Mouse (Mus musculus) myocyte (in vitro differentiated cells): Measurements from ENCODE around the gene Pfdn6.

ENCODE experiments used
- CEBPB ChIP-seq: IDR thresholded peaks from 2 replicates; pipeline ENCODE4 v1.6.1; 2011; ENCODE audit warnings: mild to moderate bottlenecking, moderate library complexity; ENCODE audit not compliant: poor library complexity, insufficient read depth, severe bottlenecking
- E2F4 ChIP-seq: IDR thresholded peaks from one replicate; pipeline ENCODE4 v1.6.1; 2011; ENCODE audit warnings: mild to moderate bottlenecking, control low read depth, moderate library complexity; ENCODE audit not compliant: insufficient read depth
- MYOD1 ChIP-seq, 3 experiments: IDR thresholded peaks; one replicate each; pipeline ENCODE4 v1.6.1; 2011; ENCODE audit warnings: control low read depth in 2 of 3, low read depth in 2 of 3, mild to moderate bottlenecking in 2 of 3, moderate library complexity in 1 of 3; ENCODE audit not compliant: insufficient read length in 2 of 3, control insufficient read depth in 1 of 3
- MYOG ChIP-seq, 3 experiments: IDR thresholded peaks; one replicate each; pipeline ENCODE4 v1.6.1; 2011; ENCODE audit warnings: control low read depth in 2 of 3, low read depth in 2 of 3, mild to moderate bottlenecking in 2 of 3; ENCODE audit not compliant: insufficient read length in 2 of 3, control insufficient read depth in 1 of 3, insufficient read depth in 1 of 3
- POLR2A ChIP-seq: IDR thresholded peaks from one replicate; pipeline ENCODE4 v1.6.1; 2011; ENCODE audit warnings: low read depth, mild to moderate bottlenecking, control low read depth, moderate library complexity; ENCODE audit not compliant: insufficient read length
- POLR2AphosphoS2 ChIP-seq: IDR thresholded peaks from one replicate; pipeline ENCODE4 v1.6.1; 2011; ENCODE audit warnings: low read depth, control low read depth; ENCODE audit not compliant: insufficient read length
- TCF12 ChIP-seq: IDR thresholded peaks from one replicate; pipeline ENCODE4 v1.6.1; 2011; ENCODE audit warnings: mild to moderate bottlenecking, control low read depth; ENCODE audit not compliant: poor library complexity, insufficient read depth, severe bottlenecking
- TCF3 ChIP-seq: IDR thresholded peaks from one replicate; pipeline ENCODE4 v1.6.1; 2011; ENCODE audit warnings: low read depth, control low read depth; ENCODE audit not compliant: insufficient read length
- USF1 ChIP-seq: IDR thresholded peaks from one replicate; pipeline ENCODE4 v1.6.1; 2011; ENCODE audit warnings: low read depth, mild to moderate bottlenecking, control low read depth, moderate library complexity

GRCm38 (mm10) chr17:33910346-33911051 lies 29.6 kb downstream of the Pfdn6 start:
- TF ChIP-seq TCF12 (no peak), POLR2A (no peak), MYOG (IDR thresholded peaks at IDR 0.05; ENCODE audit: control insufficient read depth in 1 of 3, insufficient read depth in 1 of 3, insufficient read length in 2 of 3, low read depth in 2 of 3) (no peak), POLR2AphosphoS2 (no peak), MYOD1 (IDR thresholded peaks at IDR 0.05; ENCODE audit: control insufficient read depth in 1 of 3, insufficient read length in 2 of 3, low read depth in 2 of 3) (no peak), CEBPB (no peak), TCF3 (no peak), E2F4 (no peak), USF1 (no peak)
